Mouse (Mus musculus) brain, embryonic 14.5 days (tissue): Measurements from ENCODE around the gene Borcs7.

ENCODE experiments used
- CTCF ChIP-seq: fragments of 200-500 bp; IDR thresholded peaks from 2 replicates; pipeline ENCODE4 v1.5.1; 2012; ENCODE audit warnings: inconsistent platforms, mild to moderate bottlenecking, moderate library complexity, borderline replicate concordance; ENCODE audit not compliant: insufficient read depth, insufficient read length; ENCODE audit errors: extremely low read depth
- POLR2A ChIP-seq: fragments of 200-500 bp; IDR thresholded peaks from 2 replicates; pipeline ENCODE4 v1.6.1; 2012; ENCODE audit warnings: mild to moderate bottlenecking, inconsistent platforms, borderline replicate concordance; ENCODE audit not compliant: poor library complexity, insufficient read depth, insufficient read length, severe bottlenecking; ENCODE audit errors: extremely low read depth

- TF ChIP-seq POLR2A (no peak), CTCF (no peak)
Observed at GRCm38 (mm10) chr19:46727945-46728540, 38.3 kb downstream of the Borcs7 start.
